Mouse (Mus musculus): Measurements from ENCODE around the gene Acrbp.

DNA sequence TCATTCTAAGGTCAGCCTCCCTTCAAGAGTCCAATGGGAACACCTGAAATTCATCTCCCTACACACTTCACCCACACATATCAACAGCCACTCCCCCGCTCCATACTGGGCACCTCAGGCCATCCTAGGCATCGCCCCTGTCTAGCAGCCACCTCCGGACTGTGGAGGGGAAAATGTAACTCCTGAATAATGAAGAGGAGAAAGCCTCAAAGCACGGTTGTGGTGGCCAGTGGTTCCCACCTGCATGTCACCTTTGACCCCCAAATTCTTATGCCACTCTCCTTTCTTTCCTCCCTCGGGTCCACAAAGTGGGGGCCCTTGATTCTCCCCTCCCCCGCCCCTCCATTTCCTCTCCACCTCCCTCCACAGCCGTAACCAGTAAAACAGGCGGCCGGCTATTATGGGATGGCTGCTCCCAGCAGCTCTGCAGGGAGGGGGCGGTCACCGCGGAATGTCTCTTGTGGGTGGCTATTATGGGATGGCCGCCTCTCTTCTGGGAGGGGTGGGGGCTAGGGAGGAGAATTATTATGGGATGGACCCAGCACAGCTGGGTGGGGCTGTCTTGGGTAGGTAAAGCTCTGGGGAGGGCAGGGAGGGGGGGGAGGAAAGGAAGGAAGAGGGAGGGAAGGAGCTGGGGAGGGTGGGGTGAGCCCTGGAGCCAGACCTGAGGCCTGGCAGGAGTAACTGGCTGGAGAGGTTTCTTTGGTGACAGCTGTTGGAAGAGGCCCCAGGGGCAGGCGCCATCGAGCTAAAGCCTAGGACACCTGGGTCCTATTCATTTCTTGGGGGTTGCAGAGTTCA, 40.2 kb downstream of the Acrbp start:
- TF ChIP-seq USF1 (IDR thresholded peaks at IDR 0.05; ENCODE audit: low read depth) (no peak), CTCF (IDR thresholded peaks at IDR 0.05; ENCODE audit: control insufficient read depth, insufficient read depth, insufficient read length) (no peak), CEBPB (IDR thresholded peaks at IDR 0.05; ENCODE audit: low read depth) (no peak), MYOG (IDR thresholded peaks at IDR 0.05; ENCODE audit: control insufficient read depth, extremely low read depth, insufficient read length) (no peak), FOSL1 (IDR thresholded peaks at IDR 0.05; ENCODE audit: insufficient read depth, low read length, poor library complexity, severe bottlenecking) (no peak), MYOD1 (IDR thresholded peaks at IDR 0.05; ENCODE audit: control insufficient read depth, insufficient read length, low read depth) (no peak), MAX (IDR thresholded peaks at IDR 0.05) (no peak)

Measured in C2C12 (cell line).